Mouse (Mus musculus) hindbrain, postnatal 0 days (tissue): ENCODE results near the gene Jph2. TPM values are rescaled to one million over a fixed set of nuclear protein-coding genes. Genes with fewer than 3 reads are reported as not detected.

Experiments used
- ATAC-seq: fragments of 200-750 bp; cut with Nextera tagmentation; 2 replicates; pipeline ENCODE4 v1.8.0; 2017; ENCODE audit warnings: mild to moderate bottlenecking, moderate TSS enrichment, moderate library complexity
- DNase-seq: peaks from one replicate; pipeline ENCODE4 v3.0.0-alpha.2; 2015; ENCODE audit warnings: low spot score
- H3K27ac ChIP-seq: fragments of 300-500 bp; sonication (generic); 2 replicates; pipeline ENCODE4 v1.5.1; 2014; ENCODE audit warnings: mild to moderate bottlenecking
- H3K27me3 ChIP-seq: fragments of 300-500 bp; sonication (generic); 2 replicates; pipeline ENCODE4 v1.6.1; 2014; ENCODE audit warnings: low read length, mixed read lengths; ENCODE audit not compliant: insufficient read depth
- H3K36me3 ChIP-seq: fragments of 300-500 bp; sonication (generic); 2 replicates; pipeline ENCODE4 v1.6.1; 2014; ENCODE audit warnings: low read length, mixed read lengths; ENCODE audit not compliant: insufficient read depth
- H3K4me1 ChIP-seq: fragments of 300-500 bp; sonication (generic); 2 replicates; pipeline ENCODE4 v1.6.1; 2014; ENCODE audit warnings: antibody characterized with exemption, low read length, mixed read lengths; ENCODE audit not compliant: insufficient read depth
- H3K4me2 ChIP-seq: fragments of 300-500 bp; sonication (generic); 2 replicates; pipeline ENCODE4 v1.6.1; 2014; ENCODE audit warnings: low read depth, mild to moderate bottlenecking, low read length, moderate library complexity, mixed read lengths
- H3K4me3 ChIP-seq: fragments of 300-500 bp; sonication (generic); 2 replicates; pipeline ENCODE4 v1.5.1; 2014; ENCODE audit warnings: low read length
- H3K9ac ChIP-seq: fragments of 300-500 bp; sonication (generic); replicated peaks from 2 replicates; pipeline ENCODE4 v1.6.1; 2014; ENCODE audit warnings: mild to moderate bottlenecking, low read length, moderate library complexity, mixed read lengths
- H3K9me3 ChIP-seq: fragments of 300-500 bp; sonication (generic); 2 replicates; pipeline ENCODE4 v1.6.1; 2016; ENCODE audit warnings: low read length, mixed read lengths
- CTCF ChIP-seq: IDR thresholded peaks from 2 replicates; pipeline ENCODE4 v1.5.1; 2016; ENCODE audit warnings: antibody characterized with exemption, control low read depth, low read depth
- WGBS: fragments of 180-500 bp; shearing (Covaris S2); extraction: QIAGEN DNeasy Blood & Tissue Kit; methylation state at CpG from one replicate; pipeline ENCODE4 v1.1.7; 2014; 5-methylcytosine and 5-hydroxymethylcytosine counted together
- polyA plus RNA-seq: library from polyadenylated mRNA; unstranded; fragments of >200 nt; fragmentation: Nextera tagmentation; extraction: Ambion mirVana; gene quantifications from 2 replicates; pipeline ENCODE4 v1.2.1, GENCODE M21; 2015
- total RNA-seq: library from RNA; depleted of rRNA; stranded (reverse); fragments of >200 nt; gene quantifications from 2 replicates; pipeline ENCODE4 v1.2.3, GENCODE M21; 2014

The Jph2 gene
- total and polyA plus RNA-seq, 2 experiments from 2014 or later, result 0.88 to 1.2 TPM

GRCm38 (mm10) chr2:163386423-163387190 lies 11.2 kb downstream of the Jph2 start:
- DNase-seq, result no peak
- Histone ChIP-seq H3K4me3 (no peak overlapping the region), H3K4me2 (no peak overlapping the region), H3K27me3 (no peaks in the 10 kb centered on the region), H3K9ac (no peak overlapping the region), H3K4me1 (no peaks in the 10 kb centered on the region), H3K36me3 (no peaks in the 10 kb centered on the region), H3K27ac (no peak overlapping the region), H3K9me3 (peaks cover 2% of the 10 kb centered on the region; the same call in 1 of the 2 replicates)
- no peak for TF ChIP-seq CTCF
- WGBS, result 80% methylated on average over 15 of the region's 15 CpGs
- ATAC-seq, result no peak

- WGBS, result 90% methylated on average over 6 of the region's 6 CpGs
- DNase-seq, result no peak
- H3K27ac ChIP-seq, result no peak overlapping the region
- no peak for TF ChIP-seq CTCF
- no peaks in the 10 kb centered on the region for H3K36me3 ChIP-seq
- H3K4me2 ChIP-seq, result no peak overlapping the region
- ATAC-seq, result no peak
- H3K4me3 ChIP-seq, result no peak overlapping the region
- peaks cover 2% of the 10 kb centered on the region; the same call in 1 of the 2 replicates for H3K9me3 ChIP-seq
- H3K27me3 ChIP-seq, result no peaks in the 10 kb centered on the region
- no peak overlapping the region for H3K9ac ChIP-seq
- H3K4me1 ChIP-seq, result no peaks in the 10 kb centered on the region
Measured at GRCm38 (mm10) chr2:163385126-163385525, 12.7 kb downstream of the Jph2 start.

GRCm38 (mm10) chr2:163381246-163381645 lies 16.5 kb downstream of the Jph2 start:
- Histone ChIP-seq H3K27me3 (peaks cover 6% of the 10 kb centered on the region), H3K4me2 (no peak overlapping the region), H3K4me1 (no peaks in the 10 kb centered on the region), H3K36me3 (no peaks in the 10 kb centered on the region), H3K9me3 (no peaks in the 10 kb centered on the region), H3K9ac (no peak overlapping the region), H3K27ac (no peak overlapping the region), H3K4me3 (no peak overlapping the region)
- WGBS, result 77% methylated on average over 8 of the region's 8 CpGs
- no peak for TF ChIP-seq CTCF
- ATAC-seq (no peak), DNase-seq (no peak)

GRCm38 (mm10) chr2:163379366-163379765 lies 18.4 kb downstream of the Jph2 start:
- 75% methylated on average over 5 of the region's 5 CpGs for WGBS
- Histone ChIP-seq H3K4me3 (no peak overlapping the region), H3K9ac (no peak overlapping the region), H3K4me2 (no peak overlapping the region), H3K27me3 (peaks cover 17% of the 10 kb centered on the region), H3K27ac (no peak overlapping the region), H3K9me3 (no peaks in the 10 kb centered on the region), H3K36me3 (no peaks in the 10 kb centered on the region), H3K4me1 (no peaks in the 10 kb centered on the region)
- no peak for TF ChIP-seq CTCF
- ATAC-seq (no peak), DNase-seq (no peak)

- no peak overlapping the region for H3K27ac ChIP-seq
- no peaks in the 10 kb centered on the region for H3K9me3 ChIP-seq
- DNase-seq, result no peak
- 35% methylated on average over 33 of the region's 33 CpGs for WGBS
- H3K4me1 ChIP-seq, result no peaks in the 10 kb centered on the region
- ATAC-seq, result no peak
- H3K4me3 ChIP-seq, result no peak overlapping the region
- H3K9ac ChIP-seq, result no peak overlapping the region
- no peaks in the 10 kb centered on the region for H3K36me3 ChIP-seq
- TF ChIP-seq CTCF, result no peak
- H3K27me3 ChIP-seq, result peaks cover 17% of the 10 kb centered on the region
- H3K4me2 ChIP-seq, result peak overlapping the region; percentile 10; the same call in 1 of the 2 replicates
Measured at GRCm38 (mm10) chr2:163376082-163376481, 21.7 kb downstream of the Jph2 start.

GRCm38 (mm10) chr2:163375468-163375867 lies 22.3 kb downstream of the Jph2 start:
- DNase-seq (no peak), ATAC-seq (no peak)
- Histone ChIP-seq H3K36me3 (no peaks in the 10 kb centered on the region), H3K4me1 (no peaks in the 10 kb centered on the region), H3K4me2 (0 out of 2 replicates have a peak overlapping the region, but pooled peaks have one; percentile 10), H3K27me3 (peaks cover 17% of the 10 kb centered on the region), H3K9ac (no peak overlapping the region), H3K27ac (no peak overlapping the region), H3K4me3 (no peak overlapping the region), H3K9me3 (no peaks in the 10 kb centered on the region)
- 39% methylated on average over 35 of the region's 35 CpGs for WGBS
- no peak for TF ChIP-seq CTCF

- H3K4me2 ChIP-seq, result no peak overlapping the region
- H3K4me1 ChIP-seq, result no peaks in the 10 kb centered on the region
- no peak overlapping the region for H3K4me3 ChIP-seq
- no peak for TF ChIP-seq CTCF
- no peaks in the 10 kb centered on the region for H3K9me3 ChIP-seq
- WGBS, result 91% methylated on average over 1 of the region's 1 CpGs
- peaks cover 17% of the 10 kb centered on the region for H3K27me3 ChIP-seq
- no peak overlapping the region for H3K9ac ChIP-seq
- H3K27ac ChIP-seq, result no peak overlapping the region
- ATAC-seq (no peak), DNase-seq (no peak)
- H3K36me3 ChIP-seq, result no peaks in the 10 kb centered on the region
Measured at GRCm38 (mm10) chr2:163372627-163373026, 25.2 kb downstream of the Jph2 start.
